Mouse (Mus musculus) heart, embryonic 11.5 days (tissue): ENCODE data around the gene Man1c1. TPM values are rescaled to one million over a fixed set of nuclear protein-coding genes. Genes with fewer than 3 reads are reported as not detected.

Source experiments
- ATAC-seq: fragments of 200-750 bp; cut with Nextera tagmentation; replicated peaks from 2 replicates; pipeline ENCODE4 v1.8.0; 2017; ENCODE audit warnings: moderate library complexity; ENCODE audit not compliant: insufficient number of reproducible peaks, low FRiP score, low TSS enrichment
- H3K27ac ChIP-seq: fragments of 300-500 bp; sonication (generic); 2 replicates; pipeline ENCODE4 v1.5.1; 2014; ENCODE audit warnings: mild to moderate bottlenecking, low read depth, low read length
- H3K27me3 ChIP-seq: fragments of 300-500 bp; sonication (generic); 2 replicates; pipeline ENCODE4 v1.6.1; 2014; ENCODE audit warnings: mild to moderate bottlenecking, low read length, mixed read lengths; ENCODE audit not compliant: control insufficient read depth, insufficient read depth
- H3K36me3 ChIP-seq: fragments of 300-500 bp; sonication (generic); 2 replicates; pipeline ENCODE4 v1.6.1; 2014; ENCODE audit warnings: mild to moderate bottlenecking, low read length, moderate library complexity, mixed read lengths; ENCODE audit not compliant: control insufficient read depth, insufficient read depth
- H3K4me1 ChIP-seq: fragments of 300-500 bp; sonication (generic); 2 replicates; pipeline ENCODE4 v1.6.1; 2014; ENCODE audit warnings: low read length; ENCODE audit not compliant: control insufficient read depth, insufficient read depth
- H3K4me2 ChIP-seq: fragments of 300-500 bp; sonication (generic); 2 replicates; pipeline ENCODE4 v1.6.1; 2014; ENCODE audit warnings: mild to moderate bottlenecking, moderate library complexity
- H3K4me3 ChIP-seq: fragments of 300-500 bp; sonication (generic); 2 replicates; pipeline ENCODE4 v1.5.1; 2014; ENCODE audit warnings: low read depth, low read length
- H3K9ac ChIP-seq: fragments of 300-500 bp; sonication (generic); 2 replicates; pipeline ENCODE4 v1.6.1; 2014; ENCODE audit warnings: mild to moderate bottlenecking, low read depth, low read length, moderate library complexity
- H3K9me3 ChIP-seq: fragments of 300-500 bp; sonication (generic); replicated peaks from 2 replicates; pipeline ENCODE4 v1.6.1; 2016; ENCODE audit warnings: low read length; ENCODE audit not compliant: control insufficient read depth
- WGBS: fragments of 180-500 bp; shearing (Covaris S2); extraction: QIAGEN DNeasy Blood & Tissue Kit; methylation state at CpG from one replicate; pipeline ENCODE4 v1.1.7; 2014; ENCODE audit not compliant: insufficient replicate concordance; 5-methylcytosine and 5-hydroxymethylcytosine counted together
- polyA plus RNA-seq: library from polyadenylated mRNA; unstranded; fragments of >200 nt; fragmentation: Nextera tagmentation; extraction: Ambion mirVana; gene quantifications from 2 replicates; pipeline ENCODE4 v1.2.1, GENCODE M21; 2014

Gene Man1c1
- polyA plus RNA-seq, 1 experiment from 2014 or later: 8.6 TPM

DNA sequence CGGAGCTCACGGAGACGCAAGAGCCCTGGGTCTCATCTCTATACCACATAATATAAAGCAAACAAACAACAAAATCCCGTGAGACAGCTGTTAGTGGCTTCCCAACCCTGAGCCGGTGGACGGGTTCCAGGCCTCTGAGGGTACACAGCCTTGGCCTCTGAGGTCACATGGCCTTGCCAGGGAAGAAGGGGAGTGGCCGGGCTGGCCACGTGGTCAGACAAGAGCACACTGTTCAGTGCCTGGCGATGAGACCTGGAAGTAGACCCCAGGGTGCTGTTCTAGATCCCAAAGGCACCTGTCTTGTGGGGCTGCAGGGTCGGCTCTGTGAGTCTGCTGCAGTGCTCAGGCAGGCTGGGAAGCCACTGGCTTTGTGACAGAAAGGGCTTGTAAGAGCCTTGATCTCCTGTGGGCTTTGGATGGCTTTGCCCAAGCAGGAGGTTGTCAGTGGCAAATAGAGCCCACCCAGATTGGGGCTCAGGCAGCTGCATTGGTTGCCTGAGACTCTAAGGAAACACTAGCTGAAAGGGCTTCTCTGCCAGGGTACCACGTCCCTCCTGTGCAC lies 116.4 kb downstream of the Man1c1 start:
- no peak overlapping the region for H3K4me2 ChIP-seq
- 0 out of 2 replicates have a peak, but pooled peaks cover 3% of the 10 kb centered on the region for H3K36me3 ChIP-seq
- H3K4me1 ChIP-seq: peaks cover 5% of the 10 kb centered on the region
- ATAC-seq: no peak
- H3K9ac ChIP-seq: no peak overlapping the region
- no peaks in the 10 kb centered on the region for H3K9me3 ChIP-seq
- WGBS: 59% methylated on average over 11 of the region's 11 CpGs
- H3K27ac ChIP-seq: no peak overlapping the region
- no peaks in the 10 kb centered on the region for H3K27me3 ChIP-seq
- no peak overlapping the region for H3K4me3 ChIP-seq

DNA sequence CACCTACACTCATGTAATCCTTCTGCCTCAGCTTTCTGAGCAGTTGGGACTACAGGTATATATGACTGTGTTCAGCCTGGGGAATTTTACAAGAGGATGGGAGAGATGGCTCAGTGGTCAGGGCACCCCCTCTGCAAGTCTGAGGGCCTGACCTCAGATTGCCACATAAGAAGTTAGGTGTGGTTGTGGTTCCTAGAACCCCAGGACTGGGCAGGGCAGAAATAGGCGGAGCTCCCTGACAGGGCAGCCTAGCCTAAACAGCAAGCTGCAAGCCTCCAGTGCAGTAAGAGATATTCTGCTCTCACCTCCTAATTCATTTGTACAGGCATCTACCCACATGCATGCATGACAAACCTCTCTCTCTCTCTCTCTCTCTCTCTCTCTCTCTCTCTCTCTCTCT lies 117.5 kb downstream of the Man1c1 start:
- Histone ChIP-seq H3K36me3 (0 out of 2 replicates have a peak, but pooled peaks cover 3% of the 10 kb centered on the region), H3K27ac (no peak overlapping the region), H3K9me3 (no peaks in the 10 kb centered on the region), H3K4me3 (no peak overlapping the region), H3K4me2 (no peak overlapping the region), H3K4me1 (peaks cover 5% of the 10 kb centered on the region), H3K27me3 (no peaks in the 10 kb centered on the region), H3K9ac (no peak overlapping the region)
- no peak for ATAC-seq
- 87% methylated on average over 1 of the region's 1 CpGs for WGBS

DNA sequence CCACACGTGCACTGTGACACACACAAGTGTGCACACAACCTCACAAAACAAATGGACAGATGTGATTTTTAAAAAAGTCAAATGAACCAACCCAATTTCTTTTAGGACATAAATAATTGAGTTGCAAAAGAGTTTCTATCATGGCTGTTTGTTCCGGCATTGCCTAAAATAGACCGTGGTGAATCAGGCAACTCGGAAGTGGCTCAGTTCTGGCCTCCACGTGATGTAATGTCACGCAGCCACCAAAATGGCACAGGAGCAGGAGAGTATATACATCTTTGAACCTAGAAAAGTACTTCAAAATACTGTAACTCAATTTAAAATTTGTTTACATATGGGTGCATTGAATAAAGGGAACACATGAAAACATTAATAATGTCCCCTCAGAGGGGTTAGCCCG lies 118.0 kb downstream of the Man1c1 start:
- 82% methylated on average over 7 of the region's 7 CpGs for WGBS
- ATAC-seq: no peak

DNA sequence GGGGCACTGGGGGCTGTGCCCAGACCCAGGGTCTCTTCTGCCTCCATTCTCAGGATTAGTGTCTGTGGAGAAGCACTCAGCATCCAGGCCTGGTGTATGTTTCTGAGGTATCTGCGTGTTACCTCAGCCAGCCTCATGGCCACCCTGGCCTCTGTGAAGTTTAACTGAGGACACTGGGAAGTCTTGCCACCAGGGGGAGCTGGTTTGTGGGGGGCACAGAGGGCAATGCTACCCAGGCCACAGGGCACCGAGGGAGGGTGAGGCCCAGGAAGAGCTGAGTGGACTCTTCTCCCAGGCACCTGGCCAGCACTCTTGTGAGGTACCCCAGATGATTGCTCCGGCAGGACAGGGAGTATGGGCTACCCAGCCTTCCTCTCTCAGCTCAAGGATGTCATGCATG lies 120.6 kb downstream of the Man1c1 start:
- Histone ChIP-seq H3K4me1 (peaks cover 29% of the 10 kb centered on the region), H3K4me3 (no peak overlapping the region), H3K9me3 (no peaks in the 10 kb centered on the region), H3K9ac (no peak overlapping the region), H3K4me2 (no peak overlapping the region), H3K27me3 (no peaks in the 10 kb centered on the region), H3K36me3 (no peaks in the 10 kb centered on the region), H3K27ac (no peak overlapping the region)
- 59% methylated on average over 3 of the region's 3 CpGs for WGBS
- ATAC-seq: no peak

More for the DNA sequence above, 118.0 kb downstream of the Man1c1 start:
- no peak overlapping the region for H3K4me2 ChIP-seq
- H3K9me3 ChIP-seq: no peaks in the 10 kb centered on the region
- H3K4me1 ChIP-seq: peaks cover 7% of the 10 kb centered on the region
- 0 out of 2 replicates have a peak, but pooled peaks cover 3% of the 10 kb centered on the region for H3K36me3 ChIP-seq
- no peaks in the 10 kb centered on the region for H3K27me3 ChIP-seq
- no peak overlapping the region for H3K27ac ChIP-seq
- H3K4me3 ChIP-seq: no peak overlapping the region
- no peak overlapping the region for H3K9ac ChIP-seq

DNA sequence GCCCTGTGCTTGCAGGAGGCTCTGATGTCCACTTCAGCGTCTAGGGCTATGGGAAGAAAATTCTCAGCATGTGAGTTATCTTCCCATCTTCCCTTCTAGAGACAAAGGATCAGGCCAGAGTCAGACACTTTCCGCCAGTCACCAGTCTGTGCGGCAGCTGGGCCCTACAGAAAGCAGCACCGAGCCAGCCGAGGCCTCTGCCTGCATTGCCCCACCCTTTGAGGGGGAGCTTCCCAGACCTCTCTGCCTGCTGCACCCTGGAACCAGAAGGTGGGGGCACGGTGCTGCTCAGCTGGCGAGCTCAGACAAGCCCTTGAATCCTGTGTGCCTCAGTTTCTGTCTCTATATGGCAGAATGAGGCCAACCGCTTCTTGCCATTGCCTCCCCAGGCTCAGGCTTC lies 122.7 kb downstream of the Man1c1 start:
- no peak overlapping the region for H3K4me2 ChIP-seq
- H3K36me3 ChIP-seq: no peaks in the 10 kb centered on the region
- no peaks in the 10 kb centered on the region for H3K9me3 ChIP-seq
- ATAC-seq: no peak
- WGBS: 59% methylated on average over 8 of the region's 8 CpGs
- H3K27ac ChIP-seq: no peak overlapping the region
- peaks cover 31% of the 10 kb centered on the region for H3K4me1 ChIP-seq
- H3K9ac ChIP-seq: no peak overlapping the region
- no peak overlapping the region for H3K4me3 ChIP-seq
- H3K27me3 ChIP-seq: no peaks in the 10 kb centered on the region; the same call in 1 of the 2 replicates

DNA sequence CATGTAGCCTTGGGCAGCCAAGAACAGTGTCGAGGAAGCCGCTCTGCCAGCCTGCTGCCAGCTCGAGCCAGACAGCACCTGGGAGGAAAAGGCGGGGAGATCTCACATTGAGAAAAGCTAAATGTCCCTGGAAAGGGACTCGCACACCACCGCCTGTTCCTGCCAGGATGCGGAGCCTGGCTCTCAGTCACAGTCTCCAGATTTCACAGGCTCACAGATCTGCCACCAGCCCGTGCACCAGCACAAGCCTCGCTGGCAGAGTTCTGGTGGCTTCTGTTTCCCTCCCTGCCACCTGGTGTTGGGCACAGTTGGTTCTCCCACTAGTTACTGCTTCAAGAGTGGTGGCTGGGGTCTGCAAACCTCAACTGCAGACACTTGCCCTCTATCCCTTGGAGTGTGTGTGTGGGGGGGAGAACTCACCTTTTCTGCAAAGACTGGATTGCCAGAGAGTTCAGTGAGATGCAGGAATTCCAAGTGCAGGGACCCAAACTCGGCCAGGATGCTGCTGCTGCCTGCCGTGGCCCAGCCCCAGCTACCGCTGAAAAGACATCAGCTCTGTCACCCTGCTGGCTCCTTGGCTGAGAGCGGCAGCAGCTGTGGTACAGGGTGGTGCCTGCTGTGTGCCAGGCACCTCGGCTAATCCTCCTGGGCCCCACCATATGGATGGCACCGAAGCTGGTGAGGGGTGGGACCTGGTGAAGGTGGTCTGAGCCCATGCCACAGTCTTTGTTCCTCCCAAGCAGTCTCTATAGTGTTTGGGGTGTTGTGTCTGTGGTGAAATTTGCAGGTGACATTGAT lies 123.5 kb downstream of the Man1c1 start:
- no peak overlapping the region for H3K27ac ChIP-seq
- 74% methylated on average over 15 of the region's 15 CpGs for WGBS
- peak overlapping the region; percentile 61; the same call in 1 of the 2 replicates for H3K9ac ChIP-seq
- no peaks in the 10 kb centered on the region for H3K36me3 ChIP-seq
- no peak overlapping the region for H3K4me2 ChIP-seq
- no peak overlapping the region for H3K4me3 ChIP-seq
- ATAC-seq: no peak
- peaks cover 31% of the 10 kb centered on the region for H3K4me1 ChIP-seq
- H3K9me3 ChIP-seq: no peaks in the 10 kb centered on the region
- H3K27me3 ChIP-seq: no peaks in the 10 kb centered on the region; the same call in 1 of the 2 replicates

DNA sequence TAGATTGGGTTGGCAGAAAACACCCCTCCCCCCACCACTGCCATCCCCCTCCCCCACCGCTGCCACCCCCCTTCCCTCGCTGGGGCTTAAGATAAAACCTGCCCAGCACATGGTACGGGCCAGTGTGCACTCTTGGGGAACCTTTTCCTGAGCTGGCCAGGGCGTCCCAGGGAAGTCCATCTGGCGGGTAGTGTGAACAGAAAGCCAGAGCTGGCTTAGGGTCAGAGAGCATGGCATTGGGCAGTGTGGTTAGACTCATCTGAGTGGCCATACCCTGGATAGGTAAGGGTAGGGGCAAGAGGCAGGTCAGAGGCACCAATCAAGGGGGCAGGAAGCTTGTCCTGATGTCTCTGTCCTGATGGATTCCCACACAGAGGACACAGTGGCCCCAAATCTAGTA lies 124.5 kb downstream of the Man1c1 start:
- Histone ChIP-seq H3K4me2 (peak overlapping the region; percentile 58), H3K4me3 (no peak overlapping the region), H3K27me3 (no peaks in the 10 kb centered on the region; the same call in 1 of the 2 replicates), H3K27ac (peak overlapping the region; percentile 74), H3K9ac (peak overlapping the region; percentile 61; the same call in 1 of the 2 replicates), H3K36me3 (no peaks in the 10 kb centered on the region), H3K4me1 (peaks cover 31% of the 10 kb centered on the region), H3K9me3 (no peaks in the 10 kb centered on the region)
- 17% methylated on average over 5 of the region's 5 CpGs for WGBS
- no peak for ATAC-seq

DNA sequence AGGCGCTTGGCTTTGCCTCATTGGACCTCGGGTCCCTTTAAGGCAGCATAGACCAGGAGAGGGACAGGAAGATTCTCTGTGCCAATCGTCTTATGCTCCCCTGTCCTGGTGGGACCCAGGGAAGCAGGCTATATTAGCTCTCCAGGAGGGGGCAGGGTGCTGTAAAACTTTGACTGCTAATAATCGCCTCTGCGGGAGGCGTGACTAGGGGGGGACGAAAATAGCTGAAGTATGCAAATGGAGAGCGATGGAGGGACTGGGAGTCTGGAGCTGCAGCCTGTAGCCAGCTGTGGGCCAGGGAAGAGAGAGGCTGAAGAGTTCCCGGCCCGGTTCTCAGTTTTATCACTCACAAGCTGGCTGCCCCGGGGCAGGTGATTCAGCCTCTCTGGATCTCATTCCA lies 124.9 kb downstream of the Man1c1 start:
- Histone ChIP-seq H3K9ac (peak overlapping the region; percentile 61; the same call in 1 of the 2 replicates), H3K27ac (peak overlapping the region; percentile 74), H3K9me3 (no peaks in the 10 kb centered on the region), H3K4me3 (no peak overlapping the region), H3K4me2 (peak overlapping the region; percentile 58), H3K36me3 (peaks cover 3% of the 10 kb centered on the region; the same call in 1 of the 2 replicates), H3K4me1 (peaks cover 31% of the 10 kb centered on the region), H3K27me3 (no peaks in the 10 kb centered on the region; the same call in 1 of the 2 replicates)
- ATAC-seq: peak; percentile 32; the same call in 1 of the 2 replicates
- 2% methylated on average over 11 of the region's 11 CpGs for WGBS
